Mouse (Mus musculus) intestine, postnatal 0 days (tissue): Measurements from ENCODE around the gene Polrmt. TPM values are rescaled to one million over a fixed set of nuclear protein-coding genes. Genes with fewer than 3 reads are reported as not detected.

Source experiments
- ATAC-seq: fragments of 200-750 bp; cut with Nextera tagmentation; 2 replicates; pipeline ENCODE4 v1.8.0; 2017; ENCODE audit warnings: mild to moderate bottlenecking, moderate TSS enrichment, moderate library complexity
- H3K27ac ChIP-seq: fragments of 300-500 bp; sonication (generic); 2 replicates; pipeline ENCODE4 v1.5.1; 2014; ENCODE audit warnings: mild to moderate bottlenecking, low read depth, low read length, moderate library complexity
- H3K27me3 ChIP-seq: fragments of 300-500 bp; sonication (generic); replicated peaks from 2 replicates; pipeline ENCODE4 v1.6.1; 2014; ENCODE audit warnings: low read length, mixed read lengths; ENCODE audit not compliant: control insufficient read depth, insufficient read depth
- H3K36me3 ChIP-seq: fragments of 300-500 bp; sonication (generic); 2 replicates; pipeline ENCODE4 v1.6.1; 2014; ENCODE audit warnings: mild to moderate bottlenecking, moderate library complexity; ENCODE audit not compliant: control insufficient read depth, insufficient read depth
- H3K4me1 ChIP-seq: fragments of 300-500 bp; sonication (generic); replicated peaks from 2 replicates; pipeline ENCODE4 v1.6.1; 2014; ENCODE audit warnings: antibody characterized with exemption, low read length, mixed read lengths; ENCODE audit not compliant: control insufficient read depth, insufficient read depth
- H3K4me2 ChIP-seq: fragments of 300-500 bp; sonication (generic); replicated peaks from 2 replicates; pipeline ENCODE4 v1.6.1; 2014; ENCODE audit warnings: low read depth, mild to moderate bottlenecking, moderate library complexity
- H3K4me3 ChIP-seq: fragments of 300-500 bp; sonication (generic); 2 replicates; pipeline ENCODE4 v1.5.1; 2014; ENCODE audit warnings: low read depth, low read length
- H3K9ac ChIP-seq: fragments of 300-500 bp; sonication (generic); 2 replicates; pipeline ENCODE4 v1.6.1; 2014; ENCODE audit warnings: mild to moderate bottlenecking, low read depth, low read length
- H3K9me3 ChIP-seq: fragments of 300-500 bp; sonication (generic); 2 replicates; pipeline ENCODE4 v1.6.1; 2016; ENCODE audit warnings: mixed run types; ENCODE audit not compliant: control insufficient read depth
- CTCF ChIP-seq: sonication (generic); IDR thresholded peaks from 2 replicates; pipeline ENCODE4 v1.5.1; 2016; ENCODE audit warnings: low read depth, mild to moderate bottlenecking, control low read depth, antibody characterized with exemption, moderate library complexity
- WGBS: fragments of 180-500 bp; shearing (Covaris S2); extraction: QIAGEN DNeasy Blood & Tissue Kit; methylation state at CpG from one replicate; pipeline ENCODE4 v1.1.7; 2014; 5-methylcytosine and 5-hydroxymethylcytosine counted together
- polyA plus RNA-seq: library from polyadenylated mRNA; unstranded; fragments of >200 nt; fragmentation: Nextera tagmentation; extraction: Ambion mirVana; gene quantifications from 2 replicates; pipeline ENCODE4 v1.2.1, GENCODE M21; 2015

Gene Polrmt
- polyA plus RNA-seq, 1 experiment from 2014 or later = 18.7 TPM

GRCm38 (mm10) chr10:79729357-79729965 lies 16.9 kb downstream of the Polrmt start:
- no peak overlapping the region for H3K4me2 ChIP-seq
- H3K27me3 ChIP-seq = no peaks in the 10 kb centered on the region
- H3K36me3 ChIP-seq = peaks cover 5% of the 10 kb centered on the region; the same call in 1 of the 2 replicates
- H3K4me1 ChIP-seq = no peaks in the 10 kb centered on the region
- no peak overlapping the region for H3K4me3 ChIP-seq
- no peak for TF ChIP-seq CTCF
- no peaks in the 10 kb centered on the region for H3K9me3 ChIP-seq
- no peak for ATAC-seq
- no peak overlapping the region for H3K9ac ChIP-seq
- no peak overlapping the region for H3K27ac ChIP-seq
- WGBS = 76% methylated on average over 13 of the region's 13 CpGs

- no peaks in the 10 kb centered on the region for H3K36me3 ChIP-seq
- ATAC-seq = no peak
- H3K9ac ChIP-seq = no peak overlapping the region
- H3K27me3 ChIP-seq = no peaks in the 10 kb centered on the region
- no peaks in the 10 kb centered on the region for H3K4me1 ChIP-seq
- WGBS = 68% methylated on average over 28 of the region's 28 CpGs
- no peak overlapping the region for H3K4me2 ChIP-seq
- H3K4me3 ChIP-seq = no peak overlapping the region
- TF ChIP-seq CTCF = no peak
- H3K27ac ChIP-seq = no peak overlapping the region
- no peaks in the 10 kb centered on the region for H3K9me3 ChIP-seq
Measured at GRCm38 (mm10) chr10:79728323-79729249, 17.8 kb downstream of the Polrmt start.

DNA sequence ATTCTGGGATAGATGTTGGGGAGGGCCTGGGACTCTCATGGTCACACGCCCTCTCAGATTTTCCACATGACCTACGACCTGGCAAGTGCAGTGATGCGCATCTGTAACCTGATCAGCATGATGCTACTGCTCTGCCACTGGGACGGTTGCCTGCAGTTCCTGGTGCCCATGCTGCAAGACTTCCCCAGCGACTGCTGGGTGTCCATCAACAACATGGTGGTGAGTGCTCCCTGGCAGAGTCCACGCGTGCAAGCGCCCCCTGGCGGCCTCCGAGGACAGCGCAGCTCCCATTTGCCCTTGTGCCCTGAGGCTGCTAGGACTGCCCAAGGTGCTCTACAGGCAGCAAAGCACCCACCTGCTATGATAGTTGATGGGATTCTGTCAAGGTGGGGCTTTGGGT lies 20.3 kb downstream of the Polrmt start:
- Histone ChIP-seq H3K36me3 (no peaks in the 10 kb centered on the region), H3K9me3 (no peaks in the 10 kb centered on the region), H3K9ac (no peak overlapping the region), H3K4me3 (no peak overlapping the region), H3K27ac (no peak overlapping the region), H3K4me1 (no peaks in the 10 kb centered on the region), H3K27me3 (no peaks in the 10 kb centered on the region), H3K4me2 (no peak overlapping the region)
- ATAC-seq = no peak
- 44% methylated on average over 11 of the region's 11 CpGs for WGBS
- TF ChIP-seq CTCF = peak; percentile 81

GRCm38 (mm10) chr10:79723692-79724091 lies 22.7 kb downstream of the Polrmt start:
- H3K4me1 ChIP-seq = no peaks in the 10 kb centered on the region
- no peaks in the 10 kb centered on the region for H3K9me3 ChIP-seq
- no peak overlapping the region for H3K27ac ChIP-seq
- no peaks in the 10 kb centered on the region for H3K36me3 ChIP-seq
- no peak overlapping the region for H3K4me2 ChIP-seq
- no peak for ATAC-seq
- TF ChIP-seq CTCF = no peak
- H3K9ac ChIP-seq = no peak overlapping the region
- H3K27me3 ChIP-seq = peaks cover 2% of the 10 kb centered on the region; the same call in 1 of the 2 replicates
- WGBS = 76% methylated on average over 7 of the region's 7 CpGs
- H3K4me3 ChIP-seq = no peak overlapping the region

GRCm38 (mm10) chr10:79723047-79723446 lies 23.3 kb downstream of the Polrmt start:
- H3K4me2 ChIP-seq = no peak overlapping the region
- ATAC-seq = no peak
- no peak overlapping the region for H3K27ac ChIP-seq
- H3K4me1 ChIP-seq = no peaks in the 10 kb centered on the region
- no peak overlapping the region for H3K4me3 ChIP-seq
- H3K27me3 ChIP-seq = peaks cover 9% of the 10 kb centered on the region; the same call in 1 of the 2 replicates
- H3K9me3 ChIP-seq = no peaks in the 10 kb centered on the region
- 61% methylated on average over 6 of the region's 6 CpGs for WGBS
- H3K36me3 ChIP-seq = no peaks in the 10 kb centered on the region
- H3K9ac ChIP-seq = no peak overlapping the region
- no peak for TF ChIP-seq CTCF

DNA sequence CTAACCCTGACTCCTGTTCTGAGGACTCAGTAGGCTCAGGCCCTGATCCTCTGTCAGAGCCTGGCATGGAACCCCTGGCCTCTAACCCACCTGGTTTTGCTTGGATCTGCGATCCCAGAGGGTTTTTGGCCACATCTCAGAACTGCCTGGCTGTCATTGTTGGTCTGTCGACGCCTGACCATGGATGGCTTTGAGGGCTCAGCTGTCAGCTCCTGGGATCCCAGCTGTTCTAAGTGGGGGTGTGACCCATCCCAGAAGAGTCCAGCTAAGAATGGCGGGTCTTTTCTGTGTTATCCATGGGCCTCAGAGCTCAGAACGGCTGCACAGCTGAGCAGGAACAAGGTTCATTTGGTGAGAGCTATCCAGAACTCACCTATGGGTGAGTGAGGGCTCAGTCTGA lies 25.3 kb downstream of the Polrmt start:
- Histone ChIP-seq H3K27ac (no peak overlapping the region), H3K27me3 (peaks cover 26% of the 10 kb centered on the region), H3K9me3 (no peaks in the 10 kb centered on the region), H3K4me2 (no peak overlapping the region), H3K36me3 (no peaks in the 10 kb centered on the region), H3K4me3 (no peak overlapping the region), H3K9ac (no peak overlapping the region), H3K4me1 (no peaks in the 10 kb centered on the region; the same call in 1 of the 2 replicates)
- no peak for ATAC-seq
- 65% methylated on average over 5 of the region's 5 CpGs for WGBS
- no peak for TF ChIP-seq CTCF
